Mouse (Mus musculus) heart, embryonic 15.5 days (tissue): ENCODE data around the gene Prdm16. TPM values are rescaled to one million over a fixed set of nuclear protein-coding genes. Genes with fewer than 3 reads are reported as not detected.

ENCODE experiments used
- ATAC-seq: fragments of 200-750 bp; cut with Nextera tagmentation; replicated peaks from 2 replicates; pipeline ENCODE4 v1.8.0; 2017; ENCODE audit warnings: low read depth, moderate TSS enrichment; ENCODE audit not compliant: insufficient number of reproducible peaks, insufficient read depth, low FRiP score
- H3K27ac ChIP-seq: fragments of 300-500 bp; sonication (generic); 2 replicates; pipeline ENCODE4 v1.5.1; 2015; ENCODE audit warnings: mild to moderate bottlenecking, inconsistent platforms
- H3K27me3 ChIP-seq: fragments of 300-500 bp; sonication (generic); 2 replicates; pipeline ENCODE4 v1.6.1; 2015; ENCODE audit warnings: inconsistent platforms
- H3K36me3 ChIP-seq: fragments of 300-500 bp; sonication (generic); 2 replicates; pipeline ENCODE4 v1.6.1; 2015; ENCODE audit warnings: mild to moderate bottlenecking, inconsistent platforms
- H3K4me1 ChIP-seq: fragments of 300-500 bp; sonication (generic); replicated peaks from 2 replicates; pipeline ENCODE4 v1.6.1; 2015; ENCODE audit warnings: inconsistent platforms
- H3K4me2 ChIP-seq: fragments of 300-500 bp; sonication (generic); 2 replicates; pipeline ENCODE4 v1.6.1; 2015; ENCODE audit warnings: inconsistent platforms, mild to moderate bottlenecking, moderate library complexity
- H3K4me3 ChIP-seq: fragments of 300-500 bp; sonication (generic); 2 replicates; pipeline ENCODE4 v1.5.1; 2015; ENCODE audit warnings: mild to moderate bottlenecking, inconsistent platforms
- H3K9ac ChIP-seq: fragments of 300-500 bp; sonication (generic); 2 replicates; pipeline ENCODE4 v1.6.1; 2015; ENCODE audit warnings: mild to moderate bottlenecking, inconsistent platforms
- H3K9me3 ChIP-seq: fragments of 300-500 bp; sonication (generic); replicated peaks from 2 replicates; pipeline ENCODE4 v1.6.1; 2016; ENCODE audit warnings: inconsistent platforms
- WGBS: fragments of 180-500 bp; shearing (Covaris S2); methylation state at CpG from one replicate; pipeline ENCODE4 v1.1.7; 2015; ENCODE audit warnings: mixed read lengths; 5-methylcytosine and 5-hydroxymethylcytosine counted together
- polyA plus RNA-seq: library from polyadenylated mRNA; unstranded; fragments of >200 nt; fragmentation: Nextera tagmentation; extraction: Ambion mirVana; gene quantifications from 2 replicates; pipeline ENCODE4 v1.2.1, GENCODE M21; 2015

Prdm16 gene
- 18.6 and 20.9 TPM in 2 replicates for polyA plus RNA-seq

- under 1% methylated on average over 47 of the region's 47 CpGs for WGBS
- peak; percentile 43 for ATAC-seq
- H3K4me1 ChIP-seq: peaks cover 23% of the 10 kb centered on the region
- no peaks in the 10 kb centered on the region for H3K36me3 ChIP-seq
- no peaks in the 10 kb centered on the region for H3K9me3 ChIP-seq
- H3K27ac ChIP-seq: peak within 1 kb of the TSS; percentile 92
- peak within 1 kb of the TSS; percentile 76 for H3K4me3 ChIP-seq
- H3K9ac ChIP-seq: peak within 1 kb of the TSS; percentile 77
- H3K27me3 ChIP-seq: peaks cover 74% of the 10 kb centered on the region
- peak within 1 kb of the TSS; percentile 85 for H3K4me2 ChIP-seq
Observed at GRCm38 (mm10) chr4:154636721-154637311, at the start of gene Prdm16. Gene Prdm16 (minus strand): TSS chr4:154636873.

DNA sequence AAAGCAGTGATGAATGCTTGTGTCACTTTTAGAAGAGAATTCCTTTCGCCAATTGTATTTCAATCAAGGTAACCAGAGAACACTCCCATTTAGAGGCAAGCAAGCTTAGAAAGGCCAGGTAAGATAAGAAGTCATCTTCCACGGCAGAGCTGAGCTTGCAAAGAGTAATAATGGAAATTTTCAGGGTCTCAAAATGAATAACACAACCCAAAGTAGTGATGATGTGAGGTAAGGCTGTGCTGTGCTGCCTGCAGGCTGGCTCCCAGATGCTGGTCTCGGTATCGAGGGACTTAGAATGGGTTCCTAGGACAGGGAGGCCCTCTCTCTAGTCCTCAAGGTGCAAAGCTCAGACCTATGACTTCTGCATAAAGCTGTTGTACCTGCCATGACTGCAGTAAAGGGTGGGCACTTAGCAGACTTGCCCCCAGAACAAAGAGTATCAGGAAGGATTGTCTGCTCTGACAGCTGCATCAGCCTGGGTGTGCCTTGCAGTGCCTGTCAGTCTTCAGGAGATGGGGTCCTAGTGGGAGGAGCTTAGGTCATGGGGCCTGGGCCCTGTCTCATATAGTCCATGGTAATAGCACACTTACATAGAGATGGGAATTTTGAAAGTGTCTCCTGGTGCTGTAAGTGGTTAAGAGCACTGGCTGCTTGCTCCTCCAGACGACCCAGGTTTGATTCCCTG is 46.5 kb upstream of the Prdm16 start:
- ATAC-seq: no peak
- Histone ChIP-seq H3K9me3 (no peaks in the 10 kb centered on the region), H3K36me3 (no peaks in the 10 kb centered on the region), H3K4me1 (no peaks in the 10 kb centered on the region), H3K9ac (no peak overlapping the region), H3K4me2 (no peak overlapping the region), H3K4me3 (no peak overlapping the region), H3K27me3 (peaks cover 19% of the 10 kb centered on the region), H3K27ac (no peak overlapping the region)
- WGBS: 75% methylated on average over 5 of the region's 5 CpGs

- ATAC-seq: no peak
- H3K27ac ChIP-seq: no peak overlapping the region
- no peaks in the 10 kb centered on the region for H3K9me3 ChIP-seq
- H3K4me1 ChIP-seq: no peaks in the 10 kb centered on the region
- no peak overlapping the region for H3K4me2 ChIP-seq
- H3K27me3 ChIP-seq: peaks cover 21% of the 10 kb centered on the region
- H3K9ac ChIP-seq: no peak overlapping the region
- no peaks in the 10 kb centered on the region for H3K36me3 ChIP-seq
- 56% methylated on average over 14 of the region's 14 CpGs for WGBS
- no peak overlapping the region for H3K4me3 ChIP-seq
Observed at GRCm38 (mm10) chr4:154682311-154682710, 45.6 kb upstream of the Prdm16 start.

DNA sequence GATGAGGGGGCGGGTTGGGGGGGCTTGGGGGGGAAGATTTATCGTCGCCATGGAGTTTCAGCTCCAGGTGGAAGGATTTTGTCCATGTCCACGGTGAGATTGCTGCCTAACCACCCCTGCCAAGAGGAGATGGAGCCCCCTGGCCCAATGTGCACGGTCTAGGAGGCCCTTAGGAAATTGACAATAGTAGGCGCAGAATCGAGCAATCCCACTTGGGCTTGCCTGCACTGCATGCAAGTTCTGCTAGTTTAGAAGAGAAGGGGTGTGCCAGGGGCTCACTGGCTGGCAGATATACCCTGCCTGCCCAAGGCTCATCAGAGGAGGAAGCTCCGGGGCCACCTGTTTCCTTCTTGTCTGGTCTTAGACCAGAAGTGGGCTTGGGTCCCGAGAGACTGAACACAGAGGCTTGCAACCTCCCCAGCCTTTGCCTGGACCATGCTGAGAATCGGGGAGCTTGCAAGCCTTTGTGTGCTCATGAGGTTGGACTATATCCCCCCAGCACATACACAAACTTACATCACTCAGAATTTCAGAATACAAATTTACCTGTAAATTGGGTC is 38.8 kb upstream of the Prdm16 start:
- Histone ChIP-seq H3K9me3 (no peaks in the 10 kb centered on the region), H3K4me1 (peaks cover 4% of the 10 kb centered on the region; the same call in 1 of the 2 replicates), H3K27me3 (peaks cover 34% of the 10 kb centered on the region), H3K9ac (no peak overlapping the region), H3K27ac (no peak overlapping the region), H3K4me2 (no peak overlapping the region), H3K36me3 (no peaks in the 10 kb centered on the region), H3K4me3 (no peak overlapping the region)
- ATAC-seq: no peak
- 64% methylated on average over 10 of the region's 10 CpGs for WGBS

DNA sequence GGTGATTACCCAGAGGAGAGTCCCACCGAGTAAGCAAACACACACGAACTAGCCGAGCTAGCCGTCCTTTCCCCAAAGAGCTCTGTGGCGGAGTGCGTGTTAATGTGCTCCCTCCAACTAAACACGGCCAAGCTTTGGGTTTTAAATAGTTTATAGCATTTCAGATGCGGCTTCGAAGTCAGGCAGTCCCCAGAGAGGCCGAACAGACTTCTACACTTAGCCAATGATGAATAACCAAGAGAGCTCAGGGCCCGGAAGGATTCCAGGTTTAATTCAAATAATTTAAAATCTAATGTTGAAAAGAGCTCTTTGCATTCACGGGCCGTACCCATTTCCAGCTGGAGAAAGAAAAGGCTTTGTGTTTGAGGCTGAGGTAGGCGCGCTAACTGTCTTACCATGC is 38.3 kb upstream of the Prdm16 start:
- no peak for ATAC-seq
- H3K9me3 ChIP-seq: no peaks in the 10 kb centered on the region
- 51% methylated on average over 15 of the region's 15 CpGs for WGBS
- no peaks in the 10 kb centered on the region for H3K36me3 ChIP-seq
- H3K27me3 ChIP-seq: peaks cover 34% of the 10 kb centered on the region
- H3K27ac ChIP-seq: no peak overlapping the region
- H3K4me2 ChIP-seq: no peak overlapping the region; the same call in 1 of the 2 replicates
- H3K4me1 ChIP-seq: peaks cover 4% of the 10 kb centered on the region; the same call in 1 of the 2 replicates
- H3K9ac ChIP-seq: no peak overlapping the region
- H3K4me3 ChIP-seq: no peak overlapping the region

DNA sequence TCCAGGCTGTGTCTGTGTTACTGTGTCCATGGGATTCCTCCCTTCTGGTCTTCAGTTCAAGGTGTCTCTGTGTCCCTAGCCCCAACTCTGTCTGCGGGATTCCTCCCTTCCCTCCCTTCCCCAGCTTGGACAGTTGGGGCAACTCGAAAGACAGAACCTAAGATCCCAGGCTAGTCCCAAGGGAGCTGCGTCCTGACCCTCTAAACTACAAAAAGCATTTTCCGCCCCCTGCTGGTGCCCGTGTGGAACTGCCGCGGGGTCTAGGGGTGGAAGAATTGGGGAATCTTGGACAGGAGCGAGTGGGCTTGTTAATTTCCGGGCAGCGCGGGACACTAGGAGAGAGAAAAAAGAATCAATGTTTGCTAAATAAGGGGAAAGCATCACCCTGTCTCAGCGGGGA is 37.9 kb upstream of the Prdm16 start:
- Histone ChIP-seq H3K4me2 (no peak overlapping the region; the same call in 1 of the 2 replicates), H3K4me3 (no peak overlapping the region)

GRCm38 (mm10) chr4:154673986-154674385 is 37.3 kb upstream of the Prdm16 start:
- Histone ChIP-seq H3K27ac (no peak overlapping the region), H3K4me3 (no peak overlapping the region), H3K9me3 (no peaks in the 10 kb centered on the region), H3K4me2 (no peak overlapping the region), H3K36me3 (no peaks in the 10 kb centered on the region), H3K4me1 (peaks cover 4% of the 10 kb centered on the region; the same call in 1 of the 2 replicates), H3K27me3 (peaks cover 30% of the 10 kb centered on the region), H3K9ac (no peak overlapping the region)
- WGBS: 79% methylated on average over 4 of the region's 4 CpGs
- no peak for ATAC-seq

More for the DNA sequence above, 37.9 kb upstream of the Prdm16 start:
- Histone ChIP-seq H3K36me3 (no peaks in the 10 kb centered on the region), H3K4me1 (peaks cover 4% of the 10 kb centered on the region; the same call in 1 of the 2 replicates), H3K9me3 (no peaks in the 10 kb centered on the region), H3K27me3 (peaks cover 34% of the 10 kb centered on the region), H3K27ac (no peak overlapping the region), H3K9ac (no peak overlapping the region)
- 4% methylated on average over 12 of the region's 12 CpGs for WGBS
- no peak for ATAC-seq

DNA sequence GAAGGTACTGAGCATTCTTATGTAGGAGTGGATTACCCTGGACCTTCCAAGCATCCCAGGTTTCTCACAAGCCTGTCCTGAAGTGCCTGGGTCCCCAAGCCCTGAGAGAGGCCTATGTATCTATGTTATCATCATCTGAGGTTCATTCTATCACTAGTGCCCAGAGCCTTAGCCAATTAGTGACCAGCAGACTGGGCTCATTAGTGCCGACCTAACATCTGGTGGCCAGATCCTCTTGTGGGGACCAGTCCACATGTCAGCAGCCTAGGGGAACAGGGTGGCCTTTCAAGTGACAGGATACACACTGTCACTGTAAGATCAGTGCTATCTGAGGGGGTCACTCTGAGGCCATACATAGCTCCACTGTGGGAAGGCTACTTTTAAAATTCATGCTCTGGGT is 35.4 kb upstream of the Prdm16 start:
- H3K27ac ChIP-seq: no peak overlapping the region
- H3K9me3 ChIP-seq: no peaks in the 10 kb centered on the region
- ATAC-seq: no peak
- WGBS: 33% methylated on average over 1 of the region's 1 CpGs
- H3K4me1 ChIP-seq: peaks cover 4% of the 10 kb centered on the region; the same call in 1 of the 2 replicates
- no peak overlapping the region for H3K4me3 ChIP-seq
- no peaks in the 10 kb centered on the region for H3K36me3 ChIP-seq
- H3K27me3 ChIP-seq: peaks cover 23% of the 10 kb centered on the region
- H3K4me2 ChIP-seq: no peak overlapping the region
- no peak overlapping the region for H3K9ac ChIP-seq

DNA sequence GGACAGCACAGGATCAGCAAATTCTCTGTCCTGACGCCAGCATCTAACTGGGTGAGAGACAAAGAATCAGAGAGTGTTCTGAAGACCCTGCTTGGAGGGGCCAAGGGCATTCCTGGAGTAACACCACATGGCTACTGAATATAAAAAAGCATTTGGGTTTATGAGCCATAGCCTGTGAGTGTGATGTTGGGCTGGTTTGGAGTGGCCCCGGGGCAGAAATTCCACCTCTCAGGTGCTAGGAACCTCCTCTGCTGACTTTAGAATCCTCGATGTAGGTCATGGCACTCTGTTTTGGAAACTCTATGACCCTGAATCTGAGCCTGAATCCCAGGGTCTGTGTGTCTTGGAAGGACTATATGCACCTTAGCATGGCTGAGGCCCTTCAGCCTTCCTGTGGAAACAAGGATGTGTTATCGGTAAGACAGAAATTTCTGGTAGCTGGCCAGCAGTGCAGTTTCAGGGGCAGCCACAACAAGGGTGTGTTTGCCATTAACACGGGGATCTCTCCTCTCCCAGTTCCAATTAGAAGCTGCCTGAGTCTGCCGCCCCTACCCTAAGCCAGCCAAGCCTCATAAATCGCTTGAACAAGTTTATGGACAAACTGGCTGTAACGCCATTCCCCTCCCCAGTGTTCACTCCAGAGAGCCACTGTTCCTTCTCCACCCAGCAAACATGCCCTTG is 34.7 kb upstream of the Prdm16 start:
- H3K36me3 ChIP-seq: no peaks in the 10 kb centered on the region
- peaks cover 29% of the 10 kb centered on the region for H3K27me3 ChIP-seq
- H3K4me1 ChIP-seq: peaks cover 4% of the 10 kb centered on the region; the same call in 1 of the 2 replicates
- WGBS: 65% methylated on average over 8 of the region's 8 CpGs
- no peak overlapping the region for H3K9ac ChIP-seq
- H3K9me3 ChIP-seq: no peaks in the 10 kb centered on the region
- H3K4me3 ChIP-seq: no peak overlapping the region
- H3K4me2 ChIP-seq: no peak overlapping the region
- ATAC-seq: no peak
- H3K27ac ChIP-seq: no peak overlapping the region

GRCm38 (mm10) chr4:154667767-154668166 is 31.1 kb upstream of the Prdm16 start, which contains the start of gene Actrt2:
Gene Actrt2 (minus strand): TSS chr4:154667867.
- H3K9me3 ChIP-seq: no peaks in the 10 kb centered on the region
- no peak within 1 kb of the TSS for H3K4me2 ChIP-seq
- no peaks in the 10 kb centered on the region for H3K36me3 ChIP-seq
- WGBS: 92% methylated on average over 2 of the region's 2 CpGs
- no peak for ATAC-seq
- no peak within 1 kb of the TSS for H3K9ac ChIP-seq
- H3K4me1 ChIP-seq: no peaks in the 10 kb centered on the region
- peaks cover 29% of the 10 kb centered on the region for H3K27me3 ChIP-seq
- H3K27ac ChIP-seq: no peak within 1 kb of the TSS
- no peak within 1 kb of the TSS for H3K4me3 ChIP-seq

- no peak for ATAC-seq
- no peak overlapping the region for H3K27ac ChIP-seq
- H3K9ac ChIP-seq: no peak overlapping the region
- H3K4me3 ChIP-seq: no peak overlapping the region
- H3K27me3 ChIP-seq: peaks cover 28% of the 10 kb centered on the region
- WGBS: 54% methylated on average over 12 of the region's 12 CpGs
- no peaks in the 10 kb centered on the region for H3K36me3 ChIP-seq
- no peaks in the 10 kb centered on the region for H3K9me3 ChIP-seq
- no peak overlapping the region for H3K4me2 ChIP-seq
- H3K4me1 ChIP-seq: no peaks in the 10 kb centered on the region
Observed at GRCm38 (mm10) chr4:154662681-154663215, 26.1 kb upstream of the Prdm16 start.
